Mouse (Mus musculus) bone marrow macrophage, adult 2 months (primary cell): ENCODE results near the gene Jmjd1c.

Experiments used
- CTCF ChIP-seq: IDR thresholded peaks from 2 replicates; pipeline ENCODE4 v1.5.1; 2012; ENCODE audit warnings: low read depth, mild to moderate bottlenecking, low read length, moderate library complexity
- POLR2A ChIP-seq: IDR thresholded peaks from 2 replicates; pipeline ENCODE4 v1.6.1; 2012; ENCODE audit warnings: mild to moderate bottlenecking, low read depth, low read length, borderline replicate concordance

GRCm38 (mm10) chr10:67221284-67221683, 125.4 kb downstream of the Jmjd1c start:
- TF ChIP-seq POLR2A: no peak
- TF ChIP-seq CTCF: no peak
